Comparison of ENCODE assay signal across 8 mouse cellular contexts in the genomic region with DNA sequence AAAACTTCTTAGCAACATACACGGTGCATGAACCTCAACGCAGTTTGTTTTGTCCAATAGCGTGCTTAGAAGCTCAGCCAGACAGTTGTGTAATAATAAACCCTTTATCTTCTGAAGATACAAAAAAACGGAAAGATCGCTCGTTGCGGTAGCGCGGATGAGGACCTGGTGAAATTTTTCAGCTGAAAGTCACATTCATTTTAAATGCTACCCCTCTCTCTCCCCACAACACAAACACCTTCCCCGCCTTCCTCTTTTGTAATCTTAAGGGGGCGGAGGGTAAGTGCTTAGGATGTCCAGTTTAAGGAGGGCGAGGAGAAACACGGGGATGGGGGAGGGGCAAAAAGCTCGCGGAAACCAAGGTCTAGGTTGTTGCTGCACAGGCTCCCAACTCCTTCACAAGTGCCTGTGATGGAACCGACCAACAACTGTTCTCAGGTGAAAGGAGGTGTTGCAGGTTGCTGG. TPM values are rescaled to one million over a fixed set of nuclear protein-coding genes. Genes with fewer than 3 reads are reported as not detected.
A peak's percentile ranks its signal among the peaks of the same experiment; 100 is the strongest.
DNase-seq lines count a peak whose midpoint lies in the region; ATAC-seq and TF ChIP-seq lines count a peak whose summit lies in the region.

No protein-coding gene starts in this region.

- DNase-seq in urinary bladder, postnatal 14 days (ENCODE audit: low spot score) = peak; percentile 64
- DNase-seq in urinary bladder, adult 18-20 months (ENCODE audit: low spot score in 2 of 2) = no peak
- DNase-seq in embryo, embryonic 11 days = peak; percentile 75
- DNase-seq in kidney, postnatal 14 days = peak; percentile 73
- DNase-seq in lung, adult 2 months = peak; percentile 65
- no peak for DNase-seq in adipocyte (ENCODE audit: low spot score)

- H3K36me3 ChIP-seq in heart, embryonic 13.5 days = no peaks in the 10 kb centered on the region
- no peaks in the 10 kb centered on the region for H3K36me3 ChIP-seq in neural tube, embryonic 15.5 days

- no peaks in the 10 kb centered on the region for H3K27me3 ChIP-seq in heart, embryonic 13.5 days (replicated peaks)
- H3K27me3 ChIP-seq in neural tube, embryonic 15.5 days (replicated peaks) = no peaks in the 10 kb centered on the region

- no peak for ATAC-seq in heart, embryonic 13.5 days (ENCODE audit: extremely low read depth, insufficient number of reproducible peaks, low FRiP score, low TSS enrichment)
- peak; percentile 37; the same call in 1 of the 2 replicates for ATAC-seq in neural tube, embryonic 15.5 days (ENCODE audit: low FRiP score)

- TF ChIP-seq POLR2A in lung, adult 2 months (IDR thresholded peaks at IDR 0.05; ENCODE audit: borderline replicate concordance, extremely low read depth, low read depth, low read length) = no peak

- peaks cover 47% of the 10 kb centered on the region for H3K4me1 ChIP-seq in heart, embryonic 13.5 days
- H3K4me1 ChIP-seq in lung, adult 2 months (ENCODE audit: control insufficient read depth, insufficient read depth, low read length) = peaks cover 2% of the 10 kb centered on the region; the same call in 1 of the 2 replicates
- peaks cover 28% of the 10 kb centered on the region for H3K4me1 ChIP-seq in neural tube, embryonic 15.5 days

- H3K4me3 ChIP-seq in heart, embryonic 13.5 days = peak overlapping the region; percentile 91
- peak overlapping the region; percentile 84 for H3K4me3 ChIP-seq in lung, adult 2 months (replicated peaks; ENCODE audit: extremely low read depth, low read depth, low read length)
- H3K4me3 ChIP-seq in neural tube, embryonic 15.5 days (replicated peaks) = peak overlapping the region; percentile 58

- peak overlapping the region; percentile 98 for H3K9ac ChIP-seq in heart, embryonic 13.5 days
- H3K9ac ChIP-seq in neural tube, embryonic 15.5 days (replicated peaks) = peak overlapping the region; percentile 95

- TF ChIP-seq CTCF in lung, adult 2 months (IDR thresholded peaks at IDR 0.05; ENCODE audit: insufficient read depth, low read length) = no peak

- no peaks in the 10 kb centered on the region for H3K9me3 ChIP-seq in heart, embryonic 13.5 days
- H3K9me3 ChIP-seq in neural tube, embryonic 15.5 days (replicated peaks) = no peaks in the 10 kb centered on the region

- WGBS in heart, embryonic 13.5 days = under 1% methylated on average over 16 of the region's 16 CpGs
- WGBS in lung, adult 2 months = 1% methylated on average over 16 of the region's 16 CpGs
- WGBS in neural tube, embryonic 15.5 days = under 1% methylated on average over 16 of the region's 16 CpGs

- peak overlapping the region; percentile 98 for H3K27ac ChIP-seq in heart, embryonic 13.5 days (replicated peaks)
- H3K27ac ChIP-seq in neural tube, embryonic 15.5 days (replicated peaks) = peak overlapping the region; percentile 96

- H3K4me2 ChIP-seq in heart, embryonic 13.5 days = peak overlapping the region; percentile 90
- H3K4me2 ChIP-seq in neural tube, embryonic 15.5 days = peak overlapping the region; percentile 64

RNA-seq across cellular contexts. Expression of a gene that starts 1.4 kb away (rescaled TPM):
- polyA plus RNA-seq in heart, embryonic 13.5 days (2015; fragmentation: Nextera tagmentation; extraction: Ambion mirVana) = 6.2 and 6.5 TPM in 2 replicates
- polyA plus RNA-seq in lung, adult 2 months (2012; rRNA removed) = 8.5 and 9.7 TPM in 2 replicates
- polyA plus RNA-seq in neural tube, embryonic 15.5 days (2015; fragmentation: Nextera tagmentation; extraction: Ambion mirVana) = 12.0 and 12.3 TPM in 2 replicates

Comparison
In these comparisons a context has a peak if more than half of its experiments do, and no peak if none do; other contexts are left out.
1. DNase-seq: peak in urinary bladder, postnatal 14 days (single experiment), embryo, embryonic 11 days (single experiment), kidney, postnatal 14 days (single experiment) and lung, adult 2 months (single experiment); none in urinary bladder, adult 18-20 months (0 of 2) and adipocyte (single experiment).
2. Peak in every context shown above with its lines, with median percentiles within 50 percentile points of each other: H3K4me3 ChIP-seq.